Mouse (Mus musculus) intestine, postnatal 0 days (tissue): ENCODE data around the gene Btrc. TPM values are rescaled to one million over a fixed set of nuclear protein-coding genes. Genes with fewer than 3 reads are reported as not detected.
A peak's percentile ranks its signal among the peaks of the same experiment; 100 is the strongest.
"Not testable (repeated sequence)": the region's sequence is repeated elsewhere in the genome, so short reads cannot be mapped to it uniquely, and the experiment has no call there.

Source experiments
- ATAC-seq: fragments of 200-750 bp; cut with Nextera tagmentation; 2 replicates; pipeline ENCODE4 v1.8.0; 2017; ENCODE audit warnings: mild to moderate bottlenecking, moderate TSS enrichment, moderate library complexity
- H3K27ac ChIP-seq: fragments of 300-500 bp; sonication (generic); 2 replicates; pipeline ENCODE4 v1.5.1; 2014; ENCODE audit warnings: mild to moderate bottlenecking, low read depth, low read length, moderate library complexity
- H3K27me3 ChIP-seq: fragments of 300-500 bp; sonication (generic); replicated peaks from 2 replicates; pipeline ENCODE4 v1.6.1; 2014; ENCODE audit warnings: low read length, mixed read lengths; ENCODE audit not compliant: control insufficient read depth, insufficient read depth
- H3K36me3 ChIP-seq: fragments of 300-500 bp; sonication (generic); 2 replicates; pipeline ENCODE4 v1.6.1; 2014; ENCODE audit warnings: mild to moderate bottlenecking, moderate library complexity; ENCODE audit not compliant: control insufficient read depth, insufficient read depth
- H3K4me1 ChIP-seq: fragments of 300-500 bp; sonication (generic); replicated peaks from 2 replicates; pipeline ENCODE4 v1.6.1; 2014; ENCODE audit warnings: antibody characterized with exemption, low read length, mixed read lengths; ENCODE audit not compliant: control insufficient read depth, insufficient read depth
- H3K4me2 ChIP-seq: fragments of 300-500 bp; sonication (generic); replicated peaks from 2 replicates; pipeline ENCODE4 v1.6.1; 2014; ENCODE audit warnings: low read depth, mild to moderate bottlenecking, moderate library complexity
- H3K4me3 ChIP-seq: fragments of 300-500 bp; sonication (generic); 2 replicates; pipeline ENCODE4 v1.5.1; 2014; ENCODE audit warnings: low read depth, low read length
- H3K9ac ChIP-seq: fragments of 300-500 bp; sonication (generic); 2 replicates; pipeline ENCODE4 v1.6.1; 2014; ENCODE audit warnings: mild to moderate bottlenecking, low read depth, low read length
- H3K9me3 ChIP-seq: fragments of 300-500 bp; sonication (generic); 2 replicates; pipeline ENCODE4 v1.6.1; 2016; ENCODE audit warnings: mixed run types; ENCODE audit not compliant: control insufficient read depth
- CTCF ChIP-seq: sonication (generic); IDR thresholded peaks from 2 replicates; pipeline ENCODE4 v1.5.1; 2016; ENCODE audit warnings: low read depth, mild to moderate bottlenecking, control low read depth, antibody characterized with exemption, moderate library complexity
- WGBS: fragments of 180-500 bp; shearing (Covaris S2); extraction: QIAGEN DNeasy Blood & Tissue Kit; methylation state at CpG from one replicate; pipeline ENCODE4 v1.1.7; 2014; 5-methylcytosine and 5-hydroxymethylcytosine counted together
- polyA plus RNA-seq: library from polyadenylated mRNA; unstranded; fragments of >200 nt; fragmentation: Nextera tagmentation; extraction: Ambion mirVana; gene quantifications from 2 replicates; pipeline ENCODE4 v1.2.1, GENCODE M21; 2015

The Btrc gene
- polyA plus RNA-seq, 1 experiment from 2014 or later, result 11.9 TPM

GRCm38 (mm10) chr19:45537505-45537904 lies 174.0 kb downstream of the Btrc start:
- H3K9me3 ChIP-seq, result no peaks in the 10 kb centered on the region
- no peak overlapping the region for H3K27ac ChIP-seq
- H3K9ac ChIP-seq, result no peak overlapping the region
- H3K4me1 ChIP-seq, result no peaks in the 10 kb centered on the region
- no peak overlapping the region for H3K4me2 ChIP-seq
- H3K4me3 ChIP-seq, result no peak overlapping the region
- no peaks in the 10 kb centered on the region for H3K36me3 ChIP-seq
- no peak for ATAC-seq
- H3K27me3 ChIP-seq, result peaks cover 22% of the 10 kb centered on the region; the same call in 1 of the 2 replicates
- WGBS, result 60% methylated on average over 1 of the region's 1 CpGs
- peak; percentile 82 for TF ChIP-seq CTCF

- no peak for ATAC-seq
- Histone ChIP-seq H3K9ac (no peak overlapping the region), H3K36me3 (no peaks in the 10 kb centered on the region), H3K4me2 (peak overlapping the region; percentile 65), H3K4me3 (0 out of 2 replicates have a peak overlapping the region, but pooled peaks have one; percentile 31), H3K9me3 (no peaks in the 10 kb centered on the region), H3K4me1 (no peaks in the 10 kb centered on the region), H3K27me3 (peaks cover 42% of the 10 kb centered on the region), H3K27ac (no peak overlapping the region)
- no peak for TF ChIP-seq CTCF
- WGBS, result 44% methylated on average over 8 of the region's 8 CpGs
These were observed 177.3 kb downstream of the Btrc start for GRCm38 (mm10) chr19:45540657-45541408.

- Histone ChIP-seq H3K9me3 (no peaks in the 10 kb centered on the region), H3K4me2 (peak overlapping the region; percentile 65), H3K4me3 (peak overlapping the region; percentile 31), H3K9ac (no peak overlapping the region), H3K4me1 (no peaks in the 10 kb centered on the region), H3K27ac (no peak overlapping the region), H3K36me3 (no peaks in the 10 kb centered on the region), H3K27me3 (peaks cover 47% of the 10 kb centered on the region)
- ATAC-seq, result peak; percentile 44
- WGBS, result under 1% methylated on average over 50 of the region's 58 CpGs
- TF ChIP-seq CTCF, result peak; percentile 47
These were observed 178.0 kb downstream of the Btrc start for GRCm38 (mm10) chr19:45541409-45542041.

GRCm38 (mm10) chr19:45542061-45542460 lies 178.5 kb downstream of the Btrc start:
- TF ChIP-seq CTCF, result no peak
- H3K27me3 ChIP-seq, result peaks cover 47% of the 10 kb centered on the region
- H3K4me1 ChIP-seq, result no peaks in the 10 kb centered on the region
- H3K4me3 ChIP-seq, result peak overlapping the region; percentile 31
- no peak overlapping the region for H3K27ac ChIP-seq
- peak overlapping the region; percentile 65 for H3K4me2 ChIP-seq
- 27% methylated on average over 3 of the region's 3 CpGs for WGBS
- H3K9ac ChIP-seq, result no peak overlapping the region
- H3K9me3 ChIP-seq, result no peaks in the 10 kb centered on the region
- no peak for ATAC-seq
- no peaks in the 10 kb centered on the region for H3K36me3 ChIP-seq

GRCm38 (mm10) chr19:45544152-45544924 lies 180.8 kb downstream of the Btrc start:
- no peak overlapping the region for H3K9ac ChIP-seq
- H3K27ac ChIP-seq, result no peak overlapping the region
- no peaks in the 10 kb centered on the region for H3K36me3 ChIP-seq
- no peak for ATAC-seq
- peaks cover 47% of the 10 kb centered on the region for H3K27me3 ChIP-seq
- no peaks in the 10 kb centered on the region for H3K9me3 ChIP-seq
- under 1% methylated on average over 21 of the region's 26 CpGs for WGBS
- peak overlapping the region; percentile 40 for H3K4me3 ChIP-seq
- no peaks in the 10 kb centered on the region for H3K4me1 ChIP-seq
- TF ChIP-seq CTCF, result no peak
- peak overlapping the region; percentile 85 for H3K4me2 ChIP-seq

- ATAC-seq, result peak; percentile 57
- Histone ChIP-seq H3K36me3 (no peaks in the 10 kb centered on the region), H3K9me3 (no peaks in the 10 kb centered on the region), H3K4me1 (no peaks in the 10 kb centered on the region), H3K4me3 (peak overlapping the region; percentile 40), H3K9ac (no peak overlapping the region), H3K27me3 (peaks cover 47% of the 10 kb centered on the region), H3K4me2 (peak overlapping the region; percentile 85), H3K27ac (no peak overlapping the region)
- peak; percentile 94 for TF ChIP-seq CTCF
- WGBS, result under 1% methylated on average over 30 of the region's 30 CpGs
These were observed 181.4 kb downstream of the Btrc start for GRCm38 (mm10) chr19:45544925-45545321.

GRCm38 (mm10) chr19:45548196-45548595 lies 184.7 kb downstream of the Btrc start:
- not testable (repeated sequence) for H3K9me3 ChIP-seq, H3K27ac ChIP-seq, ATAC-seq, H3K36me3 ChIP-seq, H3K4me3 ChIP-seq, H3K9ac ChIP-seq, H3K4me1 ChIP-seq, H3K4me2 ChIP-seq
- H3K27me3 ChIP-seq, result peaks cover 19% of the 10 kb centered on the region
